Mouse (Mus musculus) CH12.LX (cell line): Measurements from ENCODE around the gene Dnah1. TPM values are rescaled to one million over a fixed set of nuclear protein-coding genes. Genes with fewer than 3 reads are reported as not detected.

Source experiments
- DNase-seq: peaks from one replicate; pipeline ENCODE4 v3.0.0-alpha.2; 2013; ENCODE audit errors: extremely low read depth
- H3K27ac ChIP-seq: 2 replicates; pipeline ENCODE4 v1.5.1; 2012; ENCODE audit warnings: low read depth, mild to moderate bottlenecking, control low read depth, moderate library complexity; ENCODE audit not compliant: insufficient read depth
- H3K27me3 ChIP-seq: replicated peaks from 2 replicates; pipeline ENCODE3; 2012; ENCODE audit warnings: inconsistent platforms
- H3K36me3 ChIP-seq, 2 experiments: replicated peaks in 1 of 2; 2 replicates each; pipeline versions ENCODE3 to v1.6.1; 2012; ENCODE audit warnings: inconsistent platforms in 1 of 2, low read length in 1 of 2, mild to moderate bottlenecking in 1 of 2, mixed read lengths in 1 of 2, moderate library complexity in 1 of 2; ENCODE audit not compliant: control insufficient read depth in 1 of 2, insufficient read depth in 1 of 2
- H3K4me1 ChIP-seq, 2 experiments: 2 replicates each; pipeline ENCODE4 v1.6.1; 2012; ENCODE audit warnings: inconsistent platforms in 1 of 2, moderate library complexity in 1 of 2; ENCODE audit not compliant: insufficient read depth in 2 of 2, control insufficient read depth in 1 of 2
- H3K4me2 ChIP-seq: 2 replicates; pipeline ENCODE4 v1.6.1; 2012; ENCODE audit warnings: low read depth, mild to moderate bottlenecking, control low read depth; ENCODE audit not compliant: poor library complexity, insufficient read depth, severe bottlenecking
- H3K4me3 ChIP-seq, 3 experiments: fragments of 150-350 bp in 1 of 3; sonication (generic) in 1 of 3; replicated peaks in 1 of 3; 2 replicates each; pipeline versions ENCODE3 to v1.5.1; 2011 to 2012; ENCODE audit warnings: low read depth in 2 of 3, low read length in 2 of 3, mild to moderate bottlenecking in 2 of 3, moderate library complexity in 2 of 3, control low read depth in 1 of 3, improper control_type of control experiment in 1 of 3, inconsistent platforms in 1 of 3, mixed read lengths in 1 of 3; ENCODE audit not compliant: poor library complexity in 1 of 3
- H3K79me2 ChIP-seq: replicated peaks from 2 replicates; pipeline ENCODE4 v1.6.1; 2012; ENCODE audit warnings: mild to moderate bottlenecking, moderate library complexity; ENCODE audit not compliant: control insufficient read depth, poor library complexity, insufficient read depth, severe bottlenecking; ENCODE audit errors: extremely low read depth
- H3K9ac ChIP-seq: 2 replicates; pipeline ENCODE4 v1.6.1; 2012; ENCODE audit warnings: low read depth, mild to moderate bottlenecking, control low read depth, moderate library complexity; ENCODE audit not compliant: insufficient read depth
- H3K9me3 ChIP-seq: replicated peaks from 2 replicates; pipeline ENCODE3; 2012; ENCODE audit warnings: low read length, inconsistent platforms, mixed read lengths
- BHLHE40 ChIP-seq: IDR thresholded peaks from 2 replicates; pipeline ENCODE4 v1.6.1; 2011; ENCODE audit warnings: mild to moderate bottlenecking, low read depth, low read length, improper control_type of control experiment
- CHD1 ChIP-seq: IDR thresholded peaks from 2 replicates; pipeline ENCODE4 v1.6.1; 2012; ENCODE audit warnings: low read depth, low read length, improper control_type of control experiment, inconsistent platforms
- CTCF ChIP-seq, 2 experiments: IDR thresholded peaks in 1 of 2; conservative IDR thresholded peaks in 1 of 2; 2 replicates each; pipeline ENCODE4 v1.5.1; 2011 to 2012; ENCODE audit warnings: low read depth in 2 of 2, low read length in 2 of 2, improper control_type of control experiment in 1 of 2, inconsistent platforms in 1 of 2, mild to moderate bottlenecking in 1 of 2, moderate library complexity in 1 of 2
- ELF1 ChIP-seq: IDR thresholded peaks from 2 replicates; pipeline ENCODE4 v1.6.1; 2014; ENCODE audit warnings: low read depth, mild to moderate bottlenecking, inconsistent platforms, low read length, improper control_type of control experiment
- GABPA ChIP-seq: IDR thresholded peaks from 2 replicates; pipeline ENCODE4 v1.6.1; 2012; ENCODE audit warnings: low read depth, low read length, improper control_type of control experiment, inconsistent platforms; ENCODE audit not compliant: insufficient replicate concordance
- IRF4 ChIP-seq: IDR thresholded peaks from 2 replicates; pipeline ENCODE4 v1.6.1; 2014; ENCODE audit warnings: low read depth, mild to moderate bottlenecking, inconsistent platforms, low read length, improper control_type of control experiment
- MAFK ChIP-seq: IDR thresholded peaks from 2 replicates; pipeline ENCODE4 v1.6.1; 2011; ENCODE audit warnings: low read length, improper control_type of control experiment; ENCODE audit not compliant: insufficient replicate concordance
- MAX ChIP-seq: IDR thresholded peaks from 2 replicates; pipeline ENCODE4 v1.6.1; 2011; ENCODE audit warnings: low read length, improper control_type of control experiment
- MYC ChIP-seq: IDR thresholded peaks from 2 replicates; pipeline ENCODE4 v1.6.1; 2011; ENCODE audit warnings: low read depth, mild to moderate bottlenecking, improper control_type of control experiment, low read length
- NELFE ChIP-seq: IDR thresholded peaks from 2 replicates; pipeline ENCODE4 v1.6.1; 2011; ENCODE audit warnings: low read depth, low read length, improper control_type of control experiment
- NRF1 ChIP-seq: IDR thresholded peaks from 2 replicates; pipeline ENCODE4 v1.6.1; 2014; ENCODE audit warnings: low read depth, mild to moderate bottlenecking, inconsistent platforms, low read length, improper control_type of control experiment, moderate library complexity
- RAD21 ChIP-seq: IDR thresholded peaks from 2 replicates; pipeline ENCODE4 v1.6.1; 2011; ENCODE audit warnings: low read depth, mild to moderate bottlenecking, low read length, improper control_type of control experiment, moderate library complexity
- RCOR1 ChIP-seq: conservative IDR thresholded peaks from 2 replicates; pipeline ENCODE4 v1.6.1; 2012; ENCODE audit warnings: low read depth, mild to moderate bottlenecking, inconsistent platforms, low read length, improper control_type of control experiment
- SIN3A ChIP-seq: IDR thresholded peaks from 2 replicates; pipeline ENCODE4 v1.6.1; 2012; ENCODE audit warnings: low read length, improper control_type of control experiment, inconsistent platforms
- SMC3 ChIP-seq: IDR thresholded peaks from 2 replicates; pipeline ENCODE4 v1.6.1; 2011; ENCODE audit warnings: low read depth, low read length, improper control_type of control experiment
- ZKSCAN1 ChIP-seq: IDR thresholded peaks from 2 replicates; pipeline ENCODE4 v1.6.1; 2012; ENCODE audit warnings: low read depth, inconsistent platforms, low read length, improper control_type of control experiment, borderline replicate concordance
- ZNF384 ChIP-seq: IDR thresholded peaks from 2 replicates; pipeline ENCODE4 v1.6.1; 2012; ENCODE audit warnings: low read depth, low read length, improper control_type of control experiment, inconsistent platforms
- dilution Hi-C: fragments of 300-500 bp; cut with MboI; formaldehyde crosslinking; loops from 2 replicates; pipeline ENCODE4 v1.14.3; 2020; ENCODE audit warnings: low sequenced_read_pairs; ENCODE audit not compliant: extremely low pct_unique_long_range_greater_than_20kb, extremely low pct_ligation_motif_present
- in situ Hi-C: fragments of 300-500 bp; cut with MboI; formaldehyde crosslinking; loops from 3 replicates; pipeline ENCODE4 v1.14.3; 2019; ENCODE audit warnings: low sequenced_read_pairs, low pct_ligation_motif_present, low pct_unique_long_range_greater_than_20kb, mixed read lengths
- polyA plus RNA-seq: library from polyadenylated mRNA; unstranded; fragments of >175 nt; gene quantifications from 2 replicates; pipeline ENCODE4 v1.2.1, GENCODE M21; 2012; ENCODE audit warnings: low read depth; ENCODE audit not compliant: insufficient read length
- total RNA-seq, 2 experiments: library from RNA; depleted of rRNA; stranded (reverse); fragments of 300-350 nt in 1 of 2; fragments of >200 nt in 1 of 2; gene quantifications; 2 replicates each; pipeline ENCODE4 v1.2.3; 2012 to 2014

Dnah1 gene
- total and polyA plus RNA-seq, 3 experiments = 0.04 to 0.08 (median 0.06) TPM

- Histone ChIP-seq H3K9ac (no peak overlapping the region), H3K4me1 (peaks cover 12 to 28% of the 10 kb centered on the region in 2 experiments), H3K4me3 (peak overlapping the region in 1 of 3 experiments; percentile 33), H3K9me3 (no peaks in the 10 kb centered on the region), H3K4me2 (no peak overlapping the region), H3K79me2 (no peaks in the 10 kb centered on the region), H3K27me3 (no peaks in the 10 kb centered on the region), H3K36me3 (no peaks in the 10 kb centered on the region), H3K27ac (no peak overlapping the region)
- dilution Hi-C loops (no loop called here), in situ Hi-C loops (no loop called here)
- no peak for DNase-seq
- TF ChIP-seq SIN3A (no peak), IRF4 (no peak), GABPA (no peak), NRF1 (no peak), ELF1 (no peak), RCOR1 (no peak), NELFE (no peak), CHD1 (no peak), SMC3 (no peak), MAX (no peak), BHLHE40 (no peak), MAFK (no peak), ZNF384 (no peak), MYC (no peak)
These were observed 6.0 kb upstream of the Dnah1 start for GRCm38 (mm10) chr14:31329741-31330140.

GRCm38 (mm10) chr14:31327681-31328080, 4.0 kb upstream of the Dnah1 start:
- H3K27ac ChIP-seq = no peak overlapping the region
- H3K4me1 ChIP-seq = peaks cover 17 to 44% of the 10 kb centered on the region in 2 experiments
- no peaks in the 10 kb centered on the region for H3K36me3 ChIP-seq
- H3K79me2 ChIP-seq = no peaks in the 10 kb centered on the region
- in situ Hi-C loops (no loop called here), dilution Hi-C loops (no loop called here)
- no peaks in the 10 kb centered on the region for H3K9me3 ChIP-seq
- DNase-seq = peak; percentile 25
- TF ChIP-seq SMC3 (peak; percentile 49), ZKSCAN1 (no peak), MAFK (no peak), MYC (0 out of 2 replicates have a peak, but pooled peaks have one; percentile 10), RAD21 (peak; percentile 65), CTCF (conservative IDR thresholded peaks at IDR 0.05 in 1 of 2, IDR thresholded peaks at IDR 0.05 in 1 of 2; ENCODE audit: low read depth in 2 of 2, low read length in 2 of 2) (peak in 1 of 2 experiments; percentile 68; a peak in 2 of 4 replicates)
- H3K4me2 ChIP-seq = no peak overlapping the region
- H3K9ac ChIP-seq = no peak overlapping the region
- no peaks in the 10 kb centered on the region for H3K27me3 ChIP-seq
- H3K4me3 ChIP-seq = no peak overlapping the region
